In the genomic region with DNA sequence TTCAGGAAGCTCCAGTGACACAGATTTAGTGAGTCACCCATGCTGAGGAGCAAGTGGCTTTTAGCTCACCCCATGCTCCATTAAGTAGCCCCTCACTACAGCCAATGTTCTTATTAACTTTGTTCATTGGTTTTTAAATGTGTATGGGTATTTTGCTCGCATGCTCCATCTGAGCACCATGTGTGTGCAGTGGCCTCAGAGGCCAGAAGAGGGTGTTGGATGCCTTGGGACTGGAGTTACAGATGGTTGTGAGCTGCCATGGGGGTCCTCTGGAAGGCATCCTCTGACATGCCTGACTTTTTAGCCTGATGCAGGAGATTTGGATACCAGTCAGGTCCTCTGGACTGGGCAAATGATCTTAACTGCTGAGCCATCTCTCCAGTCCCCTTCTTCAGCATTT, we compare ENCODE assay signal across 15 mouse cellular contexts. TPM values are rescaled to one million over a fixed set of nuclear protein-coding genes. Genes with fewer than 3 reads are reported as not detected.
DNase-seq lines count a peak whose midpoint lies in the region; ATAC-seq and TF ChIP-seq lines count a peak whose summit lies in the region.
"Had no signal": no experiment of that assay in that cellular context is flagged by ENCODE, and none has a peak within 500 bp of the region (broad histone marks: within the 10 kb centered on the region; RNA-seq: fewer than 3 reads in every experiment).

No protein-coding gene starts in this region.

- H3K4me2 ChIP-seq in hindbrain, postnatal 0 days (ENCODE audit: low read depth, low read length) = no peak overlapping the region
- no peak overlapping the region for H3K4me2 ChIP-seq in hindbrain, embryonic 12.5 days (replicated peaks)
- H3K4me2 ChIP-seq in lung, embryonic 14.5 days = peak overlapping the region; percentile 10; the same call in 1 of the 2 replicates
- no peak overlapping the region for H3K4me2 ChIP-seq in stomach, embryonic 16.5 days (ENCODE audit: low read depth, low read length)
- H3K4me2 ChIP-seq: embryonic facial prominence, embryonic 15.5 days; forebrain, embryonic 13.5 days; hindbrain, embryonic 15.5 days; limb, embryonic 12.5 days had no signal

- peak overlapping the region; percentile 38; the same call in 1 of the 2 replicates for H3K27ac ChIP-seq in hindbrain, postnatal 0 days
- H3K27ac ChIP-seq in hindbrain, embryonic 12.5 days = no peak overlapping the region
- H3K27ac ChIP-seq in lung, embryonic 14.5 days (ENCODE audit: low read depth) = peak overlapping the region; percentile 79
- peak overlapping the region; percentile 55; the same call in 1 of the 2 replicates for H3K27ac ChIP-seq in cortical plate, adult 2 months (ENCODE audit: insufficient read depth, low read length)
- peak overlapping the region; percentile 39; the same call in 1 of the 2 replicates for H3K27ac ChIP-seq in stomach, embryonic 16.5 days (ENCODE audit: low read length)
- H3K27ac ChIP-seq: embryonic facial prominence, embryonic 15.5 days; forebrain, embryonic 13.5 days; hindbrain, embryonic 15.5 days; limb, embryonic 12.5 days had no signal

- H3K4me3 ChIP-seq in hindbrain, postnatal 0 days (ENCODE audit: low read length) = no peak overlapping the region
- H3K4me3 ChIP-seq in hindbrain, embryonic 12.5 days = no peak overlapping the region
- no peak overlapping the region for H3K4me3 ChIP-seq in lung, embryonic 14.5 days (ENCODE audit: low read depth, low read length)
- H3K4me3 ChIP-seq in cortical plate, adult 2 months (ENCODE audit: insufficient read depth, low read length) = no peak overlapping the region
- H3K4me3 ChIP-seq in stomach, embryonic 16.5 days (replicated peaks; ENCODE audit: low read length) = no peak overlapping the region
- H3K4me3 ChIP-seq: embryonic facial prominence, embryonic 15.5 days; forebrain, embryonic 13.5 days; hindbrain, embryonic 15.5 days; limb, embryonic 12.5 days had no signal

- H3K9ac ChIP-seq in hindbrain, postnatal 0 days (replicated peaks; ENCODE audit: low read length) = no peak overlapping the region
- no peak overlapping the region for H3K9ac ChIP-seq in hindbrain, embryonic 12.5 days
- H3K9ac ChIP-seq in lung, embryonic 14.5 days = no peak overlapping the region; the same call in 1 of the 2 replicates
- no peak overlapping the region for H3K9ac ChIP-seq in stomach, embryonic 16.5 days (ENCODE audit: low read length)
- H3K9ac ChIP-seq: embryonic facial prominence, embryonic 15.5 days; forebrain, embryonic 13.5 days; hindbrain, embryonic 15.5 days; limb, embryonic 12.5 days had no signal

- no peak for ATAC-seq in hindbrain, postnatal 0 days
- no peak for ATAC-seq in hindbrain, embryonic 12.5 days (ENCODE audit: low FRiP score)
- ATAC-seq in lung, embryonic 14.5 days (ENCODE audit: insufficient read depth) = peak; percentile 13; the same call in 1 of the 2 replicates
- ATAC-seq in stomach, embryonic 16.5 days (ENCODE audit: insufficient read depth, low FRiP score) = no peak
- ATAC-seq: forebrain, embryonic 13.5 days; Patski had no signal

- WGBS in hindbrain, postnatal 0 days = 71% methylated on average over 1 of the region's 1 CpGs
- WGBS in hindbrain, embryonic 12.5 days = 84% methylated on average over 1 of the region's 1 CpGs
- 55% methylated on average over 1 of the region's 1 CpGs for WGBS in lung, embryonic 14.5 days
- WGBS in stomach, embryonic 16.5 days = 76% methylated on average over 1 of the region's 1 CpGs

- H3K4me1 ChIP-seq in hindbrain, postnatal 0 days (ENCODE audit: insufficient read depth, low read length) = no peaks in the 10 kb centered on the region
- peaks cover 4% of the 10 kb centered on the region for H3K4me1 ChIP-seq in hindbrain, embryonic 12.5 days
- H3K4me1 ChIP-seq in lung, embryonic 14.5 days (ENCODE audit: insufficient read depth) = peaks cover 5% of the 10 kb centered on the region
- H3K4me1 ChIP-seq in cortical plate, adult 2 months (ENCODE audit: control insufficient read depth, insufficient read depth, low read length) = no peaks in the 10 kb centered on the region; the same call in 1 of the 2 replicates
- no peaks in the 10 kb centered on the region; the same call in 1 of the 2 replicates for H3K4me1 ChIP-seq in stomach, embryonic 16.5 days (ENCODE audit: control insufficient read depth, insufficient read depth, low read length)
- H3K4me1 ChIP-seq: embryonic facial prominence, embryonic 15.5 days had no signal

- no peak for DNase-seq in hindbrain, postnatal 0 days (ENCODE audit: low spot score)
- DNase-seq in lung, embryonic 14.5 days = peak; percentile 52
- no peak for DNase-seq in lung, adult 18-20 months
- no peak for DNase-seq in layer of hippocampus, postnatal 14 days (ENCODE audit: low spot score in 2 of 2)
- DNase-seq: cerebellum, adult 11 months; right cerebral cortex, adult 18-20 months; thymus, adult 18-20 months had no signal

- no peaks in the 10 kb centered on the region for H3K36me3 ChIP-seq in hindbrain, postnatal 0 days (ENCODE audit: insufficient read depth, low read length)
- no peaks in the 10 kb centered on the region for H3K36me3 ChIP-seq in hindbrain, embryonic 12.5 days
- H3K36me3 ChIP-seq in lung, embryonic 14.5 days (ENCODE audit: insufficient read depth) = no peaks in the 10 kb centered on the region
- no peaks in the 10 kb centered on the region for H3K36me3 ChIP-seq in stomach, embryonic 16.5 days (ENCODE audit: control insufficient read depth, insufficient read depth, low read length)
- H3K36me3 ChIP-seq: embryonic facial prominence, embryonic 15.5 days; hindbrain, embryonic 15.5 days; limb, embryonic 12.5 days had no signal

- peak; percentile 32 for TF ChIP-seq CTCF in hindbrain, postnatal 0 days (IDR thresholded peaks at IDR 0.05; ENCODE audit: low read depth)
- TF ChIP-seq CTCF in lung, embryonic 14.5 days (IDR thresholded peaks at IDR 0.05; ENCODE audit: low read depth) = peak; percentile 46
- TF ChIP-seq CTCF in cortical plate, adult 2 months (IDR thresholded peaks at IDR 0.05; ENCODE audit: extremely low read depth, insufficient read depth, low read length) = no peak

- no peaks in the 10 kb centered on the region for H3K27me3 ChIP-seq in hindbrain, postnatal 0 days (ENCODE audit: insufficient read depth, low read length)
- H3K27me3 ChIP-seq in hindbrain, embryonic 12.5 days = no peaks in the 10 kb centered on the region
- H3K27me3 ChIP-seq in lung, embryonic 14.5 days (ENCODE audit: insufficient read depth, low read length) = no peaks in the 10 kb centered on the region
- H3K27me3 ChIP-seq in stomach, embryonic 16.5 days (ENCODE audit: control insufficient read depth, insufficient read depth, low read length) = no peaks in the 10 kb centered on the region
- H3K27me3 ChIP-seq: embryonic facial prominence, embryonic 15.5 days; forebrain, embryonic 13.5 days; hindbrain, embryonic 15.5 days; limb, embryonic 12.5 days; Patski had no signal

- no peak for TF ChIP-seq POLR2A in cortical plate, adult 2 months (IDR thresholded peaks at IDR 0.05; ENCODE audit: extremely low read depth, insufficient read depth, low read length)

- no peaks in the 10 kb centered on the region for H3K9me3 ChIP-seq in hindbrain, postnatal 0 days (ENCODE audit: low read length)
- no peaks in the 10 kb centered on the region for H3K9me3 ChIP-seq in hindbrain, embryonic 12.5 days (replicated peaks)
- H3K9me3 ChIP-seq in lung, embryonic 14.5 days (ENCODE audit: low read depth, low read length) = no peaks in the 10 kb centered on the region
- H3K9me3 ChIP-seq in stomach, embryonic 16.5 days (replicated peaks; ENCODE audit: control insufficient read depth, low read length) = no peaks in the 10 kb centered on the region
- H3K9me3 ChIP-seq: embryonic facial prominence, embryonic 15.5 days; hindbrain, embryonic 15.5 days; limb, embryonic 12.5 days had no signal

RNA-seq across cellular contexts. Expression of gene Eif4h, which starts 4.8 kb away (rescaled TPM):
- total RNA-seq in hindbrain, postnatal 0 days (2014; rRNA removed) = 472 and 489 TPM in 2 replicates
- polyA plus RNA-seq in hindbrain, postnatal 0 days (2015; fragmentation: Nextera tagmentation; extraction: Ambion mirVana) = 298 and 304 TPM in 2 replicates
- polyA plus RNA-seq in hindbrain, embryonic 12.5 days (2016; fragmentation: Nextera tagmentation; extraction: Ambion mirVana) = 397 and 418 TPM in 2 replicates
- 557 and 559 TPM in 2 replicates for polyA plus RNA-seq in lung, embryonic 14.5 days (2014; fragmentation: Nextera tagmentation; extraction: Ambion mirVana)
- 360 and 369 TPM in 2 replicates for polyA plus RNA-seq in cortical plate, adult 2 months (2012; rRNA removed)
- polyA plus RNA-seq in stomach, embryonic 16.5 days (2015; fragmentation: Nextera tagmentation; extraction: Ambion mirVana) = 378 and 395 TPM in 2 replicates
- 100 to 1,000 TPM; 286 to 291 TPM for total RNA-seq in layer of hippocampus, postnatal 14 days (2021)

RNA-seq across cellular contexts. Expression of gene Lat2, which starts 29.3 kb away (rescaled TPM):
- 0.93 and 2.8 TPM in 2 replicates for total RNA-seq in hindbrain, postnatal 0 days (2014; rRNA removed)
- polyA plus RNA-seq in hindbrain, postnatal 0 days (2015; fragmentation: Nextera tagmentation; extraction: Ambion mirVana) = 1.6 and 4.8 TPM in 2 replicates
- polyA plus RNA-seq in hindbrain, embryonic 12.5 days (2016; fragmentation: Nextera tagmentation; extraction: Ambion mirVana) = 3.4 and 5.2 TPM in 2 replicates
- polyA plus RNA-seq in lung, embryonic 14.5 days (2014; fragmentation: Nextera tagmentation; extraction: Ambion mirVana) = 2.1 and 2.9 TPM in 2 replicates
- polyA plus RNA-seq in cortical plate, adult 2 months (2012; rRNA removed) = 4.9 and 5.4 TPM in 2 replicates
- polyA plus RNA-seq in stomach, embryonic 16.5 days (2015; fragmentation: Nextera tagmentation; extraction: Ambion mirVana) = 3.4 and 3.5 TPM in 2 replicates
- total RNA-seq in layer of hippocampus, postnatal 14 days (2021) = 1 to 10 TPM; 1.4 to 2.8 TPM

RNA-seq across cellular contexts. Expression of gene Limk1, which starts 44.3 kb away (rescaled TPM):
- total RNA-seq in hindbrain, postnatal 0 days (2014; rRNA removed) = 89.7 and 90.6 TPM in 2 replicates
- 19.7 and 20.4 TPM in 2 replicates for polyA plus RNA-seq in hindbrain, postnatal 0 days (2015; fragmentation: Nextera tagmentation; extraction: Ambion mirVana)
- polyA plus RNA-seq in hindbrain, embryonic 12.5 days (2016; fragmentation: Nextera tagmentation; extraction: Ambion mirVana) = 19.5 and 20.9 TPM in 2 replicates
- 8.2 and 10.0 TPM in 2 replicates for polyA plus RNA-seq in lung, embryonic 14.5 days (2014; fragmentation: Nextera tagmentation; extraction: Ambion mirVana)
- 49.9 and 53.1 TPM in 2 replicates for polyA plus RNA-seq in cortical plate, adult 2 months (2012; rRNA removed)
- 3.7 and 4.1 TPM in 2 replicates for polyA plus RNA-seq in stomach, embryonic 16.5 days (2015; fragmentation: Nextera tagmentation; extraction: Ambion mirVana)
- total RNA-seq in layer of hippocampus, postnatal 14 days (2021) = 10 to 100 TPM; 50.9 to 54.6 TPM
